Mouse (Mus musculus) cerebellum, postnatal 36 days (tissue): ENCODE measurements around the gene Hmbs.
"Not testable (repeated sequence)": the region's sequence is repeated elsewhere in the genome, so short reads cannot be mapped to it uniquely, and the experiment has no call there.

ENCODE experiments used
- DNase-seq, 2 experiments: peaks; one replicate each; pipeline ENCODE4 v3.0.0; 2021 to 2022; ENCODE audit warnings: mixed read lengths in 2 of 2

Gene Hmbs

DNA sequence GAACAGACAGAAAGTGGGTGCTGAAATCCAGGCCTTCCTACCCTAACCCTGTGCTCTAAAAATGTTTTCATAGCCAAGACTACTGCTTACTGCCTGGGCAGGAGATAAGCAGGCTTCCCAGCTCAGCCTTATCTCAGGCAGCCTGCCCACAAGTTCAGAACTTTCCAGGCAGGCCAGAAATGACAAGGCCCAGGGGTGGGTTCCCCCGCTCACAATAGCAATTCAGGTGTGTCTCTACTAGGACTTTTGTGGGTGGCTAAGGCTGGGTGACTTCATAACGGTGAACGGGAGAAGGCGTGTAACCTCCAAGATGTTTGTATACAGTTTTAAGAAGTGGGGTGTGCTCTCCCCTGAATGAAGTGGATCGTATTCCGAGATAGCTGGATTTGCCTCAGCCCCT, 738 bp downstream of the Hmbs start:
- no peak for DNase-seq

DNA sequence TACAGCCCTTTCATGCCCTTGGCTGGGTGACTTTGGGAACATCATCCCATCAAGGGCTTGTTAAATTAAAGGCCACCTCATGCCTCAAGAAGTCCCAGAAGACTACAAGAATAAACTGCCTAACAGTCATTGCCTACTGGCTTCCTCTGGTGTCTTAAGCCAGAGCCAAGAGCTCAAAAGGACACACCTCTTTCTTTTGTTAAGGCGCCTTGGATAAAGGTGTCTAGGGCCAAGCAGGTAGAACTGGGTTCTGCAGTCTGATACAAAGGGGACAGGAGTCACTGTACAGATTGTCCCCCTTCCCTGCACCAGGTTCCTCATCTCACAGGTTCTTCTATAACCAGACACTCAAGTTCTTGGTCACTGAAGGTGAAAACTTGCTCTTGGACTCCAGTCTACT, 1.4 kb downstream of the Hmbs start:
- DNase-seq = no peak

DNA sequence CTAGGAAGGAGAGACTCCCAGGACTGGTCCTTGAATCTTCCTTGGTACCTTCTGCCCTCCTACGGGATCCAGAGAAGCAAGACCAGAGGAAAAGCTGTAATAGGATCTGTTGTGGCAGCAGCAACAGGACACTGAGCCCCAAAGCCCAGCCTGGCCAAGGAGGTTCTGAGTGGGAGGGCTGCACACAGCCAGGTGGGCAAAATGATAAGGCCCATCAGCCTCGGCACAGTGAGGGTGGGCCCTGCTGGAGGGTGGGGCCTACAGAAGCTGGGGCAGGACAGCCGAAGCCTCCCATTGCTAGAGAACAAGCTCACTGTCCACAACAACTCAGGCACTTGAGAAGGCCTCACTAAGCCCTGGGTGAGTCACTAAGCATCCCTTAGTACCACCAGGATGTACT, 1.9 kb downstream of the Hmbs start:
- DNase-seq = no peak

DNA sequence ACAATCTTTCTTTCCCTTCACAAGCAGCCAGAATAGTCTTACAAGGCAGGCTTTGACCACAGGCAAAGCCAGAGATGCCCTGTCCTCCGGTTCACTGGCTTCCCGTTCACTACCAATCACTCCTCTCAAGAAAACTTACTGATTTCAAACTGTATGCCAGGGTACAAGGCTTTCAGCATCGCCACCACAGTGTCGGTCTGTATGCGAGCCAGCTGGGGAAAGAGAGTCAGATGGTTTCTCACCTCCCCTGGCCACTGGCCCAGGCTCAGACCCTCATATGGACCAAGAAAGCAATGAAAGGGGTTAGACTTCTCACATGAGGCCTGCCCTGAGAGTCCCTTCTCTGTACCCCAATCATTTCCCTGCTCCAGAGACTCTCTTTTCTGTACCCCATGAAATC, 2.5 kb downstream of the Hmbs start:
- DNase-seq = no peak

DNA sequence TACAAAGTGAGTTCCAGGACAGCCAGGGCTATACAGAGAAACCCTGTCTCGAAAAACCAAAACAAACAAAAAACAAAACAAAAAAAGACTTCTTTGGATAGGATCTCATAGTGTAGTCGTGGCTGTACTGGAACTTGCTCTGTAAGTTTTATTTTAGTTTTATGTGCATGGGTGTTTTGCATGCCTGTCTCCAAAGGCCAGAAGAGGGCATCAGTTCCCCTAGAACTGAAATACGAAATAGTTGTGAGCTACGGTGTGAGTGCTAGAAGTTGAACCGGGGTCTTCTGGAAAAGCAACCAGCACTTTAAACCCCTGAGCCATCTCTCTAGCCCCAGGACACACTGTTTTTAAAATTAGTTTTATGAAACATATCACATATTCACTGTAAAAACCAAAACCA, 5.5 kb downstream of the Hmbs start:
- no peak for DNase-seq

DNA sequence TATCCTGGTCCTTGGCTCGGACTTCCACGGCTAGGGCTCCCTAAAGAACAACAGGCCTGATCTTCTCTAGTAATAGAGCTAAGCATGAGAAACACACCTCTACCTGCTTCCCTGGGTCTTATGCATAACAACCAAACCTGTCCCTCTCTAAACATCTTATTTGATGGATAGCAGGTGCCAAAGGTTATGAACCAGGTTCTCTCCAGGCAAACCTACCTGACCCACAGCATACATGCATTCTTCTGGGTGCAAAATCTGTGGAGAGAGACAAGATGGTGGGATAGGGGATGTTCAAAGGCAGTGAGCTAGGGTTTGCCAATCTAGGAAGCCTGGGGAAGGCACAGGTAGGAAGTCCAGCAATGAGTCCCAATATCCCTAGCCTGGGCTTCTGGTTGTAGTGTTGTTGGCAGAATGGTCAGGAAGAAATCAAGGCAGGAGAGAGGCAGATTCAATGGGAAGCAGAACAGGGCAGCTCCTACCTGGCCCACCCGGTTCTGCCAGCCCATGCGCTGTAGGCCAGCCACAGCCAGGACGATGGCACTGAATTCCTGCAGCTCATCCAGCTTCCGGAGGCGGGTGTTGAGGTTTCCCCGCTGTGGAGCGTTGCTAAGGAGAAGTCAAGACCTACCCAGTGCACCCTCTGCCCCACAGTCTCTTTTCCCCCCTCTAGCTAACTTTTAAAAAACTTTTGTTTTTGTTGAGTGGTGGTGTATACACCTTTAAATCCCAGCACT, 6.4 kb downstream of the Hmbs start:
- no peak for DNase-seq

DNA sequence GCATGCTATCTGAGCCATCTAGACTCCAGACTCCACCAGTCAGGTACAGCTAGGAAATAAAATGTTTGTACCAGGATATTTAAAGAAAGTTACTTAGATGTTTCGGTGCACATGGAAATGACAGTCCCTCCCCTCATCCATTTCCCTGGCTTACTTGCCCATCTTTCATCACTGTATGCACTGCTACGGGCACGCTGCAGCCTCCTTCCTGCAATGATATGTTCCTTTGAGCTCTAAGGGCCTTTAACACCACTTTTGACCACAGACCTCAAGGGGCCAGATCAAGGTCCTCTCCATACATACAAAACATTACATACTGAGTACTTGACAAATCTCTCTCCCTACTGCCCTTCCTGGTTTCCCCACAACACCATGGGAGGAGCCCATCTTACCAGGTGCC, 7.1 kb downstream of the Hmbs start:
- DNase-seq = no peak

DNA sequence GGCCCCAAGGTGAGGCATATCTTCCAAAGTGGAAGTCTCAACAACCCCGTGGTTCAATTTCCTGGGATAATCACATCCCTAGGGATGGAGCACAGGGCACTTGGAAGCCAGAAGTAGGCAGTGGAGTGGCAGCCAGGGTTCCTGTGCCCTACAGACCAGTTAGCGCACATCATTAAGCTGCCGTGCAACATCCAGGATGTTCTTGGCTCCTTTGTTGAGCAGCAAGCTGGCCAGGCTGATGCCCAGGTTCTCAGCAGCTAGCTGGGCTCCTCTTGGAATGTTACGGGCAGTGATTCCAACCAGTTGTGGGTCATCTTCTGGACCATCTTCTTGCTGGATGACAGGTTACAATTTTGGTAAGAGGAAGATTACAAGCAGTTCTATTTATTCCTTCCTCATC, 7.5 kb downstream of the Hmbs start:
- DNase-seq = not testable (repeated sequence)

DNA sequence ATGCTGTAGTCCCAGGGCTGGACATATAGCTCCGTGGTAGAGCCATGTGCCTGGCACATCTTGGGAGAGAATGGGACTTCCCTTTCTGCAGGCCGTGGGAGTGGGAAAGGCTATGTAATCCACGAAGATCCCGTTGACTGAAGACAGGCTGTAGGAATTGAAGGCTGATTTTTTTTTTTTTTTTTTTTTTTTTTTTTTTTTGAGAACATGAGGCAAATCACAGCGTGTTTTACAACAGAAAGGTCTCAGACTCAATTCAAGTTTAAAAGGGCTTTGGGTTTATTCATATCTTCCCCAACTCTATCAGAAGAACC, 8.0 kb downstream of the Hmbs start:
- no peak for DNase-seq

DNA sequence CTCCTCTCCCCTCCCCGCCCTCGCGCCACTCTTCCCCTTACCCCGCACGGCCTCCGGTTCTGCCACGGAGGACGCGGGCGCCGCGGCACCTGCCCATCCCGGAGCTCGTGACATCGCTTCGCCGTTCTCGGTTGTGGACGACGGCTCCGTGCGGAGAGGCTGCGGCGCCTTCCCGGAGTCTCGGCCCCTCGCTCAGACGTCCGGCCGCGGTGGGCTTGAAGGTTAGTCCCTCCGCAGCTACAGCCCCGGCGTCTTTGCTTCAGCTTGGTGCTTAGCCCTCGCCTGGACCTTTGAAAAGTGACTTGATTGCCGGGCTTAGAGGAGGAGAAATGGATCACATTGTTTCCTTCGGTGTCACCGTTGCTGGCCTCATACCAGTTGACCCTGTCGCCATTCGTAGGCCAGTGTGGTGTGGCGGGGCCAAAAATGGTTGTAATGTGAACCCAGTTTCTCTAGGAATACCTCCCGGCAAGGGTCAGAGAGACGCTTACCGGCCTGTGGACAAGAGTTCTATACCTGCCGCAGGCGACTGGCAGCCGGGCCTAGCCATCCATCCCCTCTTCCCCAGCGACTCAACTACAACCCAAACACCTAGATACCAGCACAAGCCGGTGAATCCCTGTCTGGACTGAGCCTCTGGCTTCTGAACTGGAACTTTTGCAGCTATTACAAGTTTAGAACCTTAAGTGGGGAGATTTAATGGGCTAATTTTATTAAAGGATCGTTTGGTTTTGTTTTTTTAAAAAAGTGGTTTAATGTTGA, 8.5 kb downstream of the Hmbs start:
- peak in 1 of 2 experiments; percentile 39 for DNase-seq

DNA sequence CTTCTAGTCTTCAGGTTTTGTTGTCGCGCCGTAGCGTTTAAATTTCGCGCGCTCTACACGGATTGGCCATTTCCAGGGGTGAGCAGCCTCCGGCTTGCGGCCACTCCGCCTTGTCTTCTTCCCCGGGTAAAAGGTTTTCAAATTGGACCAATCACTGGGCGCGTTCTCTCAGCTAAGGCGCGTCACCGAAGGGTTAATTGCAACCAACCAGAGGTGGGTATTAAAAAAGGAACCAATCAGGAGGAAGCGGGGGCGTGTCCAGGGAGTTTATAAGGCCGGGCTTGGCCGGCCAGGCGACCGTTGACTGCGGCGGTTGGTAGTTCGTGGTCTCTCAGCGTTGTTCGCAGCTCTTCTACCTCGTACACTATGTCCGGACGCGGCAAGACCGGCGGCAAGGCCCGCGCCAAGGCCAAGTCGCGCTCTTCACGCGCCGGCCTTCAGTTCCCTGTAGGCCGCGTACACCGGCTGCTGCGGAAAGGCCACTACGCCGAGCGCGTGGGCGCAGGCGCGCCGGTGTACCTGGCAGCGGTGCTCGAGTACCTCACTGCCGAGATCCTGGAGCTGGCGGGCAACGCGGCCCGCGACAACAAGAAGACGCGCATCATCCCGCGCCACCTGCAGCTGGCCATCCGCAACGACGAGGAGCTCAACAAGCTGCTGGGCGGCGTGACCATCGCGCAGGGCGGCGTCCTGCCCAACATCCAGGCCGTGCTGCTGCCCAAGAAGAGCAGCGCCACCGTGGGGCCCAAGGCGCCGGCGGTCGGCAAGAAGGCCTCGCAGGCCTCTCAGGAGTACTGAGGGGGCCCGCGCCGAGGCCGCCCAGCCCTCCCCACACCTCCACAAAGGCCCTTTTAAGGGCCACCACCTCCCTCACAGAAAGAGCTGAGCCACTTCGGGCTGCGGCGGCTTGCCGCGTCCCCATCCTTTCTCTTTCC, 9.4 kb downstream of the Hmbs start, which contains the start of gene H2afx:
Gene H2afx (plus strand): TSS at position 299 of the 935 bp plus-strand sequence.
- peak; percentile 97 to 98 for DNase-seq

DNA sequence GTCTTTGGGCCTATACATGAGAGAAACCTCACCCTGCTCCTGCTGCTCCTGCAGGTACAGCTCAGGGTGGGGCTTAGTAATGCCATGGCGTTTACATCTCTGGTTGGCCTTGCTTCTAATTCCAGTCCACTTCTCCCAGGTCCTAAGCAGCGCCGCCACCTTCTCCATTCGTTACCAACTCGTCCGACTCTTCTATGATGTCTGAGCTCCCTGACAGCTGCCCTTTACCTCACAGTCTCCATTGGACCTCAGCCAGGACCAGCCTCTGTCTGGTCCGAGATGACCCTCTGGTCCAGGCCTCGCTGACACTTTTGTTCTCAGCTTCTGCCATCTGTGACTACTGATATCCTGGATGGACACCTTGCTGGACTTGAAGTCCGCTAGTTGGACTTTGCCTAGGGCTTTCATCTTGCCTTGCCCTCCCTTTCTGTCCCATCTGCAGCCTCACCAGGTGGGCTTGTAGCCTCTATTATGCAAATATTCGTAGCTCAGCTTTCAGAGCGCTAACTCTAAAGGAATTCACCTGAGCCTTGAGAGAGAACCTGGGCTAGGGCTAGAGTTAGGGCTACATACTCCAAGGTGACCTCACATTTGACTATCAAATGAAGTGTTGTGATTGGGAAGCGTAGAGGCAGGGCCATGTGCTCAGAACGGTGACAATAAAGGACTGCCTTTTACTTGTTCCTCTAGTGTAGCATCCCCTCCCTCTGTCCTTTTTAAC, 10.9 kb downstream of the Hmbs start:
- DNase-seq = peak in 1 of 2 experiments; percentile 14

DNA sequence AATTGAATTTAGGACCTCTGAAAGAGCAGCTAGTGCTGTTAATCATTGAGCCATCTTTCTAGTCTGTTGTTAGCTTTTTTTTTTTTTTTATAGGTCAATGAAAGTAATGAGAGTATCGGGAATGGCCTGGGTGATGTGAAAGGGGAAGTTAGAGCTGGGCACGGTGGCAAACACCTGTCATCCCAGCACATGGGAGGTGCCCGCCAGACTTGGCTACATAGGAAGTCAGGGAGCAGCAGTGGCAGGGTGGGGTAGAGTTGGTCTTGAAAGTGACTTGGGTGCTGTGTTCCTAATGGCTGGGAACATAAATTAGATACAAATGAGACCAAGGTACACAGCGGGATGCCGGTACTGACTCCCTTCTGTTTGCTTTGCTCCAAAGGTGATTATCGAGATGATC, 13.3 kb downstream of the Hmbs start:
- DNase-seq = no peak

DNA sequence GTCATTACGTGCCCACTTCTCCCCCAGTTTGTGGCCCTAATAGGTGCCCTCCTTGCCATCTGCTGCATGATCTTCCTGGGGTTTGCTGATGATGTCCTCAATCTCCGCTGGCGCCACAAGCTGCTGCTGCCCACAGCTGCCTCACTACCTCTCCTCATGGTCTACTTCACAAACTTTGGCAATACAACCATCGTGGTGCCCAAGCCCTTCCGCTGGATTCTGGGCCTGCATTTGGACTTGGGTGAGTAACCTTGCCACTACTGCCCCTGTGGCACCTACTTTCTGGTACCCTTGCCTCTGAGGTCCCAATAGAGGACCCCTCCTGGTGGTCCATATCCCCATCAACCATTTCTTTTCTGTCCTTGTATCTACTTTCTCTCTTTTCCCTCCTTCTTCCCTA, 16.1 kb downstream of the Hmbs start:
- DNase-seq = no peak

DNA sequence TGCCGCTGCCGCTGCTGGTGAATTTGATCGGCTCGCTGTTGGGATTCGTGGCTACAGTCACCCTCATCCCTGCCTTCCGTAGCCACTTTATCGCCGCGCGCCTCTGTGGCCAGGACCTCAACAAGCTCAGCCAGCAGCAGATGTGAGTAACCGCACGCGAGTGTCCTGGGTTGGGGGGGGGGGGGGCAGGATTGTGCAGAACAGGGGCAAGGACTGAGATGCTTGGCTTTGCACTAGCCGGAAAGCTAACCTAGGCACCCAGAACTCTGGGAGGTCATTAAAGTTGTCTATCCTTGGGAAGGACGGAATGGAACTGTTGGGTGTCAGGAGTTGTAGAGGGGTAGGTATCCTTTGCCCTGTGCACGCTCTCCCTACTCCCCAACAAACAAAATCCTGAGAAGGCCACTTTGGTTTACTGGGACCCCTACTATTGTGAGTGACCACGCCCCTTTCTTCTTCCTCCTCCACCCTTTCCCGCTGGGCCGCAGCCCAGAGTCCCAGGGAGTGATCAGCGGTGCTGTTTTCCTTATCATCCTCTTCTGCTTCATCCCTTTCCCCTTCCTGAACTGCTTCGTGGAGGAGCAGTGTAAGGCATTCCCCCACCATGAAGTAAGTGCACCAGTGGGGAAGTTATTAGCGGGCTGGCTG, 16.8 kb downstream of the Hmbs start:
- DNase-seq = no peak

DNA sequence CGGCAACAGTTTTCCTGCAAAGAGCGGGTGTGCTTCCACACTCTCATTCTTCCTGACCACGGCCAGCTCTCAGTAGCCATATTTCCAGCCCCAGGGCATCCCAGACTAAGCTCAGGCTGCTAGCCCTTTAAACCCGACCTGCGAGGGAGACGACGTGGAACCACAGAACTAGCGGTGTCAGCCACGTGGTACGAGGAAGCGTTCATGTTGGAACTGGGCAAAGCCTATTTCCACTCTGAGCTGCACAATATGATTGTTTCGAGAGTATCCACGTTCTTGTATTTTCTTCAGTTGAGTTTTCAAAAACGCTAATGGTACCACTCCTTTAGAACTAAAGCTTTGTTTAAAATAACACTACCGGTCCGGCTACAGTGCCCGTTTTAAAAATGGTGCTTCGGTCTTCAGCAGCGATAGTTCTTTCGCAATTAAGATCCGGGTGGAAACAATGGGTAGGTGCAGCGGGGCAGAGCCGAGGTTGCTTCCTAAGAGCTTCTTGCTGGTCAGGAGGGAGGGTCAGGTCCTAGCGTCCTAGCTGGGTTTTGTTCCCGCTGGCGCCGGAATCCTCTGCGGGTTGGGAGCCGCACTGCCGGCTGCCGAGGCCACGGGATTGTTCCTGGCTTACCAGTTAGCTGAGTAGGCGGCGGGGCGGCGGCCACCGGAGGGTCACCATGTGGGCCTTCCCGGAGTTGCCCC, 17.5 kb downstream of the Hmbs start:
- peak; percentile 84 to 85 for DNase-seq

DNA sequence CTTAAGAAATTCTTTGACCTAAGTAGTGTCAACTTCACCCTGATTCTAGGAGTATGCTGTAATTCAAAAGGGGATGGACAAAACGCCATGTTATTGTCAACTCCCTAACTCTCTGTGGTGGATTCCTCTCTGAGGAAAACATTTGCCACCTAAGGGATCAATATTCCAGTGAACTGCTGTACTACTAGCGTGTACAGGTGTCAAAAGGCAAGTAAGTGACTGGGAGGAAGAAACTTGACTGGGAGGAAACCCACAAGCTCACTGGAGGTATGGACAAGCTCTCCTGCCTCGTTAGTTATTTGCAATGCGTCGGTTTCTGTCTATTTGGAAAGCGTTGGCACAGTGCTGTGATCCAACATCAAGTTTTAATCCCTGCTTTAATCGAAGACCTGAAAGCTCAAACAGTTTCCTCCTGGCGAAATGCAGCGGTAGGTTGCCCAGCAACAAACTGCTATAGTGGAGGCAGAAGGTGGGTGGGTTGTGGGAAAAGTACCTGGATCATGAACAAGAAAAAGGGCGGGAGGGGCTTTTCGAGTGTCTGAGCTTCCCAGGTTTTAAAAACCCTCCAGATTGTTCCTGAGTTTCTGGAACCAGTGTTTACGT, 18.2 kb downstream of the Hmbs start, which contains the start of gene Dpagt1:
Gene Dpagt1 (plus strand): TSS at position 252 of the 603 bp plus-strand sequence.
- DNase-seq = no peak

DNA sequence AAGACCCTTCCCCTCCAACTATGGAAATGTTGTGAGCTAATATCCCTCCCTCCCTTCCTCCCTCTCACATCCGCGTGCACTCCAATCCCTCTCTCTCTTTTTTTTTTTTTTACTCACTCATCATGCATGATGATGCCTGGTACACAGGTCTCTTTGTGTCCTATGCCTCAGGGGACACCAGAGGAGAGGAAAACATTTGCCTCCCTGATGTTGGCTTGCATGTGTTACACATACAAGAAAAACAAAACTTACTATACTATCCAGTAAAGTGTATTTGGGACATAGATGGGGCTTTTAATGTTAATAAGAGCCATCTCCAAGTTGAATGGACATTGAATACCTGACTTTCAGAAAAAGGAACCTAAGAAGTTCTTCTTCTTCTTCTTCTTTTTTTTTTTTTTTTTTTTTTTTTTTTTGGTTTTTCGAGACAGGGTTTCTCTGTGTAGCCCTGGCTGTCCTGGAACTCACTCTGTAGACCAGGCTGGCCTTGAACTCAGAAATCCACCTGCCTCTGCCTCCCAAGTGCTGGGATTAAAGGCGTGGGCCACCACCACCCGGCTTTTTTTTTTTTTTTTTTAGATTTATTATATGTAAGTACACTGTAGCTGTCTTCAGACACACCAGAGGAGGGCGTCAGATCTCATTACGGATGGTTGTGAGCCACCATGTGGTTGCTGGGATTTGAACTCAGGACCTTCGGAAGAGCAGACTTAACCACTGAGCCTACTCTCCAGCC, 18.8 kb downstream of the Hmbs start:
- DNase-seq = not testable (repeated sequence)

DNA sequence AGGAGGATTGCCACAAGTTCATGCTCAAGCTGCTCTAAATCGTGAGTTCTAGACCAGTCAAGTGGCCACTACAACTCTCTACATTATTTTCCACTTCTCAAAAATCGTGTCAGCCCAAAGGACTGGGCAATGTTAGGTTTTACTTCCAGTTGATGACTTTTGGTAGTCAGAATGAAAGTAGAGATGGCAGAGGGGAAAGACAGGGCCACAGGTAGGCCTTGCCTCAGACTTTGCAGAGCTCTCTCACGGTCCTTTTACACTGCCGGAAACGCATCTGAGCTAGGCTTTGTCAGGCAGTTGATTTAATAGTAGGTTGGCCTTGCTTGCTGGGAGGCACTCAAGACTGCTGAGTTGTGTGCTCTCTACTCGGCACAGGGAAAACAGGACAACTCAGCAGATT, 19.9 kb downstream of the Hmbs start:
- DNase-seq = no peak

DNA sequence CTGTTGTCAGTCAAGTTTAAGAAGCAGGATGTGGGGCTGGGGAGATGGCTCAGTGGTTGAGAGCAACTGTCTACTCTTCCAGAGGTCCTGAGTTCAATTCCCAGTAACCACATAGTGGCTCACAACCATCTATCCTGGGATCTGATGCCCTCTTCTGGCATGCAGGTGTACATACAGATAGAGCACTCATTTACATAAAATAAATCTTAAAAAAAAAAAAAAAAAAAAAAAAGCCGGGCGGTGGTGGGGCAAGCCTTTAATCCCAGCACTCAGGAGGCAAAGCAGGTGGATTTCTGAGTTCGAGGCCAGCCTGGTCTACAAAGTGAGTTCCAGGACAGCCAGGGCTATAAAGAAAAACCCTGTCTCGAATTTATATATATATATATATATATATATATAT, 20.4 kb downstream of the Hmbs start:
- not testable (repeated sequence) for DNase-seq
